Mouse (Mus musculus): ENCODE results near the gene Slc7a8. TPM values are rescaled to one million over a fixed set of nuclear protein-coding genes. Genes with fewer than 3 reads are reported as not detected.
A peak's percentile ranks its signal among the peaks of the same experiment; 100 is the strongest.

Slc7a8 gene
- polyA plus RNA-seq, 3 experiments from 2014 or later, result 0.20 to 0.29 TPM; not detected in 1

- no peak for ATAC-seq
Measured at GRCm38 (mm10) chr14:54695042-54695441, 86.7 kb downstream of the Slc7a8 start.

DNA sequence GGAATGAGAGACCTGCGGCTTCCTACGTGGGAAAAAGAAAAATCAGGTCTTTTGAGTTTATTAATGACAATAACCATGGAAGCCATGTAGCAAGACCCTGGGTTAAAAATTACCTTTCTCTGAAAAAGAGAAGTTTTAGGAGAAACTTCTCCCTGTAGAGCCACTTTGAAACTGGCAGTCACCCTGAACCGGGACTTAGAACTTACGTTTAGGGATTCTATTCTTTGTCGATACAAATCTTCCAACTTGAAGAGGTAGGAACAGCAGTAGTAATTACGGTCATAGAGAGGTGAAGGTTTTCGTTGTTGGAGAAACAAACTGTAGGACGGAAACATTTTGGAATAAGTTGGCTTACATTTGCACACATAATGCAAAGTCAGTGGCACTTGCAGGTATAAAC lies 94.5 kb downstream of the Slc7a8 start:
- no peak for ATAC-seq

DNA sequence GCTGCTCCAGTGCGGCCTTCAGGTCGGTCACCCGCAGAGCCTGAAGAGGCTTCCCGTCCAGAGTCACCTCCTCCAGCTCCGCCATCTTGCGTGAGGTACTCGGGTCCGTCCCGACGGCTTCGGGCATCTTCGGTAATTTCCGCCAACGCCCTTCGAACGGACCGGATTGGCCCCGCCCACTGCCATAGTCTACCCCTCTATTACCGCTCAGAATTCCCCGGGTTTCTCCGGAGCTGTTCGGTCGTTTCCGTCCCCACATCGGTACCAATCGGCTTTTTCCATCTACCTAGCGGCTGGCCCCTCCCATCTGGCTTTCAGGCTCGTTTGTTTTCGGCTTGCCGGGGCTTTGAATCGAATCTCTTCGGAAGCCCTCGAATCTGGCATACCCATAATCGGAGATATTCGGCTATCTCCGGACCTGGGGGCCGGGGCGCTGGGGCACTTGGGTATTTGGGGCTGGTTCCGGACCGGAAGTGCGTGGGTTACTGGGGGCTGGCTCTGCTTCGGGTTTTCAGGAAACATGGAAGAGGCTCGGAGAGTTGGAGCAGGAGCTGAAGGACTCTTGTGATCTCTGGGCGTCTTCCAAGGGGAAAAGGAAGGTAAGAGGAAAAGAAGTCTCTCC lies 95.1 kb downstream of the Slc7a8 start, which contains the start of gene Acin1:
Gene Acin1, minus strand, starts transcription at position 410 of the 622 bp plus-strand sequence.
- peak; percentile 93 for ATAC-seq

GRCm38 (mm10) chr14:54686063-54686521 lies 95.7 kb downstream of the Slc7a8 start, which contains the start of gene 1700123O20Rik:
Gene 1700123O20Rik, plus strand, starts transcription at chr14:54686216.
- ATAC-seq, result peak; percentile 39

DNA sequence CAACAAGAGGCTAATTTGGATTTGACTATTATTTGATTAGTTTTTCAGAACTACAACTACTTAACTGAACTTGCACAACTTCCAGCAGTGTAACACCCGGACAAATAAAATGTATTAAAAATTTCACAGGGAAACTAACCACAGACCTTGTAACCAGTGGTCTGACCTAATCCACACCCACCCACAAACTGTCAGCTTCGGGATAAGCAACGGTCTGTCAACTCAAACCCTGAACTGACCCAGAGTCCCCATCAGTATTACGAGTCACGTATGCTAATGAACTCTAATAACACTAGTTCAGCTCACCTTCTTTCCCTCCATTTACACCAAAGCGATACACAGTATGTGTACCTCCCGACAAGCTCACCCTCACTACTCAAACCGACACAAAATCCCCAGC lies 96.3 kb downstream of the Slc7a8 start:
- ATAC-seq, result no peak

DNA sequence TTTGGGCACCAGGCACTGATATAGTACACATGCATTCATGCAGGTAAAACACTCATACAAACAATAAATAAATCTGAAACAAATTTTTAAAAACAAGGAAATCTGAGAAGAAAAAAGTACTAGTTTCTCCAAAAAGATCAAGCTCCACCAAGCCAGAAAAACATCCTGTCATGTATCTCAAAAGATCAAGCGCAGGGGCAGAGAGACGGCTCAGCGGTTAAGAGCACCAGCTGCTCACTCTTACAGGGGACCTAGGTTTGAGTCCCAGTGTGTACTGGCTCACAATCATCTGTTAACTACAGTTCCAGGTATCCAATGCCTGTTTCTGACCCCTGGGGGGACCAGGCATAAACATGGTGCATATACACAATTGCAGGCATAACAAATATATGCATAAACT lies 99.3 kb downstream of the Slc7a8 start:
- ATAC-seq, result no peak

- ATAC-seq, result no peak
Measured at GRCm38 (mm10) chr14:54678657-54679304, 103.0 kb downstream of the Slc7a8 start.

DNA sequence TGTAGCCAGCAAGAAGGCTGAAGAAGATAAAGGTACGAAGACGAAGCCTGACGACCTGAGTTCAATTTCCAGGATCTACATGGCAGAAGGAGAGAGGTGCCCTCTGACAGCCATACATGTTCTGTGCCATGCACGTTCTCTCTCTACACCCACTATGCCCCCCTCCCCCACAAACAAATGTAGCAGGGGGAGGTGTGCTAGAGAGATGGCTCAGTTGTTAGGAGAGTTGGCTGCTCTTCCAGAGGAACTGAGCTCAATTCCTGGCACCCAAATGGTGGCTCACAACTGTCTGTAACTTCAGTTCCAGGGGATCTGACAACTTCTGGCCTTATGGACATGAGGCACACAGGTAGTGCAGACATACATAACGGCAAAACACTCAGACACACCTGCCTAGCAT lies 105.5 kb downstream of the Slc7a8 start:
- ATAC-seq, result no peak

DNA sequence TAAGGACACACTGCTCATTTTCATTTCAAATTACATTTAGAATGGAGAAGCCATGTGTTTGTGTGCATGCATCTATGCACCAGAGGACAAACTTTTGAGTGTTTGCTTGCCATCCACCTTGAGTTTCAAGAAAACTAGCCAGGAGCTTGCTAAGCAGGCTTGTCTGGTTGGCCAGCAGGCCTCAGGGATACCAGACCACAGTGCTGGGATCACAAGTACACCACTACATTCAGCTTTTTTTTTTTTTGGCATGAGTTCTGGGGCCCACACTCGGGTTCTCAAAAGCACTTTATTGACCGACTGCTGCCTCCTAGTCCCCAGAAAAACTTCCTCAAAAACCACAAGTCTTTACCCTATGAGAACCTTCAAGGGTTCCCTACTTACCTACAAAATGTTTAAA lies 107.4 kb downstream of the Slc7a8 start:
- ATAC-seq, result no peak

Other genes with a start within 250 kb of the Slc7a8 start
- gene Haus4, start 227.3 kb downstream of the Slc7a8 start, polyA plus RNA-seq (2017; shearing (Covaris generic)), result 10 to 100 TPM; 24.6 to 39.7 (median 31.6) TPM
- gene Ajuba, start 204.4 kb downstream of the Slc7a8 start, polyA plus RNA-seq (2017; shearing (Covaris generic)), result under 1 TPM; 0.10 to 0.25 (median 0.15) TPM
- 1 to 10 TPM; 1.5 to 2.5 (median 1.7) TPM for gene 4931414P19Rik, start 176.0 kb downstream of the Slc7a8 start, polyA plus RNA-seq (2017; shearing (Covaris generic))
- 100 to 1,000 TPM; 131 to 214 (median 136) TPM for gene Psmb5, start 163.9 kb downstream of the Slc7a8 start, polyA plus RNA-seq (2017; shearing (Covaris generic))
- gene Psmb11, start 160.5 kb downstream of the Slc7a8 start, polyA plus RNA-seq (2017; shearing (Covaris generic)), result not detected
- not detected for gene Gm17606, start 141.0 kb downstream of the Slc7a8 start, polyA plus RNA-seq (2017; shearing (Covaris generic))
- under 1 TPM; 0.12 to 0.42 (median 0.15) TPM for gene Cdh24, start 140.6 kb downstream of the Slc7a8 start, polyA plus RNA-seq (2017; shearing (Covaris generic))
- gene 1700123O20Rik, start 95.7 kb downstream of the Slc7a8 start, polyA plus RNA-seq (2017; shearing (Covaris generic)), result 10 to 100 TPM; 87.2 to 94.2 (median 92.9) TPM
- 100 to 1,000 TPM; 108 to 175 (median 154) TPM for gene Acin1, start 95.0 kb downstream of the Slc7a8 start, polyA plus RNA-seq (2017; shearing (Covaris generic))
- gene Gm29776, start 83.1 kb downstream of the Slc7a8 start, polyA plus RNA-seq (2017; shearing (Covaris generic)), result under 1 TPM in 2 of 3 experiments, not detected in 1; 0.28 to 0.40 TPM
- not detected for gene Cebpe, start 69.8 kb downstream of the Slc7a8 start, polyA plus RNA-seq (2017; shearing (Covaris generic))
- not detected for gene Rnf212b, start 32.2 kb upstream of the Slc7a8 start, polyA plus RNA-seq (2017; shearing (Covaris generic))
- gene Homez, start 89.0 kb upstream of the Slc7a8 start, polyA plus RNA-seq (2017; shearing (Covaris generic)), result 1 to 10 TPM; 2.1 to 8.4 (median 7.9) TPM
- gene Ppp1r3e, start 95.6 kb upstream of the Slc7a8 start, polyA plus RNA-seq (2017; shearing (Covaris generic)), result 1 to 10 TPM in 2 of 3 experiments, not detected in 1; 2.4 to 4.1 TPM
- 1 to 10 TPM; 1.3 to 2.1 (median 1.7) TPM for gene Bcl2l2, start 101.4 kb upstream of the Slc7a8 start, polyA plus RNA-seq (2017; shearing (Covaris generic))
- 1 to 10 TPM in 1 of 3 experiments, not detected in 2; 1.6 TPM for gene Gm20521, start 101.5 kb upstream of the Slc7a8 start, polyA plus RNA-seq (2017; shearing (Covaris generic))
- 10 to 100 TPM; 18.6 to 36.8 (median 22.6) TPM for gene Pabpn1, start 110.6 kb upstream of the Slc7a8 start, polyA plus RNA-seq (2017; shearing (Covaris generic))
- 1 to 10 TPM in 2 of 3 experiments, under 1 TPM in 1; 0.25 to 1.6 (median 1.4) TPM for gene Slc22a17, start 131.2 kb upstream of the Slc7a8 start, polyA plus RNA-seq (2017; shearing (Covaris generic))
- not detected for gene Efs, start 144.2 kb upstream of the Slc7a8 start, polyA plus RNA-seq (2017; shearing (Covaris generic))
- gene Il25, start 150.7 kb upstream of the Slc7a8 start, polyA plus RNA-seq (2017; shearing (Covaris generic)), result not detected
- gene Cmtm5, start 154.3 kb upstream of the Slc7a8 start, polyA plus RNA-seq (2017; shearing (Covaris generic)), result not detected
- not detected for gene Myh6, start 185.0 kb upstream of the Slc7a8 start, polyA plus RNA-seq (2017; shearing (Covaris generic))
- not detected for gene Gm17428, start 195.0 kb upstream of the Slc7a8 start, polyA plus RNA-seq (2017; shearing (Covaris generic))
- not detected for gene Myh7, start 212.7 kb upstream of the Slc7a8 start, polyA plus RNA-seq (2017; shearing (Covaris generic))
- 100 to 1,000 TPM; 177 to 182 (median 181) TPM for gene Ngdn, start 233.5 kb upstream of the Slc7a8 start, polyA plus RNA-seq (2017; shearing (Covaris generic))